Mouse (Mus musculus) ES-Bruce4 (cell line): ENCODE data around the gene Tmem44.

Source experiments
- CTCF ChIP-seq: IDR thresholded peaks from one replicate; pipeline ENCODE4 v1.8.1; 2011; ENCODE audit warnings: low read depth, low read length
- POLR2A ChIP-seq: IDR thresholded peaks from one replicate; pipeline ENCODE4 v1.8.1; 2011; ENCODE audit warnings: low read length; ENCODE audit not compliant: insufficient read depth

DNA sequence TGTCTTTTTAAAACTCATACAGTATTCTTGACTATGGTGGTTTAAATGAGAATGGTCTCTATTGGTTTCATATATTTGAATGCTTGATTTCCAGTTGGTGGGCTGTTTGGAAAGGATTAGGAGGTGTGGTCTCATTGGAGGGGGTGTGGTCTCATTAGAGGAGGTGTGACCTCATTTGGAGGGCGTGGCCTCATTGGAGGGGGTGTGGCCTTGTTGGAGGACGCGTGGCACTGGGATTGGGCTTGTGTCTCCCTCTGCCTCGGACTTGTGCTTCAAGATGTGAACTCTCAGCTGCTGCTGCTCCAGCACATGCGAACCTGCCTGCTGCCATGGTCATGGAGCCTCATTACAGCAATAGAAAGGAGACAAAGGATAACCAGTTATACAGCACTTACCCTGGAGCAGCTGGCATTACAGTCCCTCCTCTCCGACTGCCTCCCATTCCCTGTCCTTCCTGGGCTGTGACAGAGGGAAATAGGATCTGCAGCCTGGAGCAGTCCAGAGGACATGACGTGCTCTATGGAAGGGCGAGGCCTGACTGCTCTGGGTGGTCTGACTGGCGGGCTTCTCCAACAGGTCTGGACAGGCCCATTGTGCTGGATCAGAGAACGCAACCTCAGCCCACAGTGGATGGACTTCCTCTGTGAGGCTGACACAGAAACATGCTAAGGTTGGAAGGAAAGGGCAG, 28.2 kb downstream of the Tmem44 start:
- TF ChIP-seq CTCF: no peak
- peak; percentile 47 for TF ChIP-seq POLR2A
